Mouse (Mus musculus) frontal cortex, postnatal 25 days (tissue): ENCODE data around the gene Ccdc121.
A peak's percentile ranks its signal among the peaks of the same experiment; 100 is the strongest.

Source experiments
- DNase-seq, 2 experiments: peaks; one replicate each; pipeline ENCODE4 v3.0.0; 2022; ENCODE audit warnings: low spot score in 2 of 2

Gene Ccdc121

GRCm38 (mm10) chr1:181511307-181511706 is at the start of gene Ccdc121:
Gene Ccdc121, minus strand, starts transcription at chr1:181511451.
- DNase-seq, result no peak

GRCm38 (mm10) chr1:181560325-181560724 is 49.1 kb upstream of the Ccdc121 start:
- no peak for DNase-seq

GRCm38 (mm10) chr1:181559655-181560054 is 48.4 kb upstream of the Ccdc121 start:
- DNase-seq, result no peak

DNA sequence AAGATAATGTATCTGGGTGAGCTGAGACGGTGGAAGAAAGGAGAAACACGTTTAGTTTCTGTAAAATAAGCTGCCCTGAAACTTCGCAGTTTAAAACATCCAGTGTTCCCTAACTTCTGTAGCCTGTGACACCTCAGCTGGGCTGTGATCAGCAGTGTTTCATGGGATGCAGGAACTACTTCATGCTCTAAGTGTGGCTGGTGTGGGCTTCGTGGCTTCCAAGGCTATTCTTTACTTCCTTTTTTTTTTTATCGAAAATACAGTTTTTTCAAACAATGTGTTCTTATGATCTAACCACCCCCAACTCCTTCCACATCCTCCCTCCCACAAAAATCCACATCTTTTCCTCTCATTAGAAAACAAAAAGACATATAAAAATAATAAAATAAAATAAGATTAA is 44.2 kb upstream of the Ccdc121 start:
- DNase-seq, result no peak

GRCm38 (mm10) chr1:181552533-181553410 is 41.5 kb upstream of the Ccdc121 start:
- DNase-seq, result no peak

DNA sequence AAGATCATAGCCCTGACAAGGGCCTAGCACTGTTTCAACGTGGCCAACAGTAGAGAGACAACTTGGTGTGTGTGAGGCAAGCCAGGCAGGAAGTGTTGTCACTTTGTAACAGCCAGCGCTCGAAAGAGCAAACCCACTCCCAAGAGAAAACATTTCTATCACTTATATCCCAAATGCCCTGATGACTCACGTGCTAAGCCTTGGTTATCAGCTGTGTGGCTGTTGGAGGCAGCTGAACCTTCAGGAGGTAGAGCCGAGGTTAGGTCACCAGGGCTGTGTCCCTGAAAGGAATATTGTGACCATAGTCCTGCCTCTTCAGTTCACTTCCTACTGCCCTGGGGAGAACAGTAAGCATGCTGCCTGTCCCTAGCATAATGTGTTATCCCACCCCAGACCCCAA is 39.6 kb upstream of the Ccdc121 start:
- no peak for DNase-seq

DNA sequence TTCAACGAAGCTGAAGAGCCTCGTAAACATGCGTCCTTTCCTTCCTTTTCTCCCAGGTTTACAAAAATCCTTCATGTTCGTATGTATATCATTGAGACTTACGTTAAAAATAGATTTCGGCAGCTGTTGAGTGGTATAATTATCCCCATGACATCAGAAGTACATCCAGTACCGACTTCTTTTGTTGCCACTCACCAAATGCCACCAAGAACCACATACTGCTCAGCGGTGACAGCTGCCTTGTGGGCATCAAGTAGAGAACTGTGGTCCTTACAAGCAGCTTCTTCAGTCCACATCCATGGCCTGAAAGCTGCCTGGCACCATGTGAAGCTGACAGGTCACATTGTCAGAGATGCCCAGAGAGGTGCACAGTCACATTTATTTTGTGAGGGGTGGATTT is 38.7 kb upstream of the Ccdc121 start:
- DNase-seq, result no peak

GRCm38 (mm10) chr1:181545044-181545772 is 34.0 kb upstream of the Ccdc121 start:
- peak; percentile 30 to 58 for DNase-seq

GRCm38 (mm10) chr1:181543711-181544383 is 32.6 kb upstream of the Ccdc121 start:
- DNase-seq, result no peak

DNA sequence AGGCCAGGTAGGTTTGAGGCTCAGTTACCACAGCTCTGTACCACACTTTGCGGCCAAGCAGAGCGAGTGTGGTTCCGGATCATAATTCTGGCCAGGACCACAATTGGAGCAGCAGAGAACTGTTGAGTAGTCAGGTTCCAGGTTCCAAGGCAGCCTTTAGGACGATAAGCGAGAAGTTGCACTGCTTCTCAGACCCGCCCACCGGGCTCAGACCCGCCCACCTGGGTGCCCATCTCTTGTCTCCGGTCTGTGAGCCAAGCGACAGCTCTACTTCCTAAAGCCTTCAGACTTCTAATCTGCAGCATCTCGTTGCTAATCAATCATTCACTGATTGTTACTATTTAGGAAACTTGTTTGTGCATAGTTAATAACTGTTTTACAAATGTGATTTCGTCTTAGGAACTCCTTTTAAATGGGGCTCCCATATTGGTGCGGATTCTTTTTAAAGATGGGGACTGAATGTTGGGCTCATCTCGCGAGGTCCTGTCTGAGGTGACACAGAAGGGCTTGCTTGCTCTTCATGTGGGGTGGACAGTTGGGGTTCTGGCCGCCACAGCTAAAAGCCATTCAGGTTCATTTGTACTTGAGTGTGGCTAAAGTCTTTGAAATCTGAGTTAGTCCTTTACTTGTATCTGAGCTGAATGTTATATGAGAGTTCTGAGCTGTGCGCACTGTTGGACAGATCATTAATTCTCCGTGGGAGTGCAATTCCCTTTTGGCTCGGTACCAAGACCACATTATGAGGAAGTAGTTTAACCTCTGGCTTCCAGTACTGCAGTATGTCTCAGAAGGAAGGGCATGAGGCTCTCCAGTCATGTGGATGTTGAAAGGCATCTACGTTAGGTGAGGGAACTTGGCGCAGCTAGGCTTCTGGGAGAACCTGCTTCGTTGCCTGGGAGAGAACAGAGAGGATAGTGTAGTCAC is 28.9 kb upstream of the Ccdc121 start:
- no peak for DNase-seq

- DNase-seq, result no peak
These were observed 26.6 kb upstream of the Ccdc121 start for GRCm38 (mm10) chr1:181537627-181538525.

DNA sequence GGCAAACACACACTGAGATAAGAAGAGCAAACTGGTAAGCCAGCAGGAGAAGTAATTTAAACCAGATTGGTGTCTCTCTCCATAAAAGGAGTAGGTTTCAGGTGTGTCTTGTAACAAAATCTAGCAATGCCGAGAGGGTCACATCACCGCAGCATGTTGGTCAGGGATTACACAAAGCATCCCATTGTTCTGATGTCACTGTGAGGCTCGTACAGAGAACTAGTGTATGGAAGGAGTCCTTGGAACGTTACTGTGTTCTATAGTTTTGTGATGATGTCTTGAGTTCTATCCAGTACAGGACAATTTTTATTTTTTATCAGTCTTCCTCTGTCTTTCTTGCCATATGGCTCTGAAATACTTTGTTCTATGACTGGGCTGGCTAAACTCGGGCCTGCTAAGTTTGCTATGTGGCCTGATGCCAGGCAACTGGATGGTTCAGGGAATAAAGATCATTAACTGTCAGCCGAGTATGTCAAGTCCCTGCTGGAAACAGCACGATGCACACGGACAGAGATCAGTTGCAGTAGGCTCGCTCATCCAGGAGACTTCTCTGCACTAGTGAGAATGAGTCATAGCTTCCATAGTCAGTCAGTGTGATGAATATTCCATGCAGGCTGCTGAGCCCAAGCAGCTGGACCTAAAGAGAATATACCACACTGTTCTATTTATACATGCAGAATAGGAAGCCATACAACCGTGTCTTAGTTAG is 24.1 kb upstream of the Ccdc121 start:
- DNase-seq, result peak in 1 of 2 experiments; percentile 35

DNA sequence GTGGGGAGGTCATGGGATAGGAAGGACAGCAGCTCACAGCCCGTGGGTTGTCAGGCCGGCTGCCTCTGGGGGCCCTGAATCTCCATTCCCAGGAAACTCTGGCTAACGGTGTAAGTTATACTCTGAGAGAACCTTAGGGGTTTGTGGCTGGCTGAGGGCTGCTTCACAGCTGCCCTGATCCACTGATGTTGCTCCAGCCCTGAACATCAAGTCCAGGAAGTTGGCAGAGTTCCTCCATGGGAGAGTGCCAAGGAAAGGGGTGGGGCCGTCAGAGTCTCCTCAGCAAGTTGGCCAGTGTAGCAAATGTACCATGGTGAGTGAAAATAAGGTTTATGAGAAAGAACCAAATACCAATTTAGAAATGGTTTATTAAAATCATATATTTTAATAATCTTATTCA is 18.1 kb upstream of the Ccdc121 start:
- DNase-seq, result no peak

- DNase-seq, result no peak
These were observed 14.7 kb upstream of the Ccdc121 start for GRCm38 (mm10) chr1:181525996-181526395.

GRCm38 (mm10) chr1:181523831-181524230 is 12.6 kb upstream of the Ccdc121 start:
- no peak for DNase-seq

- no peak for DNase-seq
These were observed 10.3 kb upstream of the Ccdc121 start for GRCm38 (mm10) chr1:181521401-181522091.

GRCm38 (mm10) chr1:181519137-181519536 is 7.9 kb upstream of the Ccdc121 start:
- no peak for DNase-seq

DNA sequence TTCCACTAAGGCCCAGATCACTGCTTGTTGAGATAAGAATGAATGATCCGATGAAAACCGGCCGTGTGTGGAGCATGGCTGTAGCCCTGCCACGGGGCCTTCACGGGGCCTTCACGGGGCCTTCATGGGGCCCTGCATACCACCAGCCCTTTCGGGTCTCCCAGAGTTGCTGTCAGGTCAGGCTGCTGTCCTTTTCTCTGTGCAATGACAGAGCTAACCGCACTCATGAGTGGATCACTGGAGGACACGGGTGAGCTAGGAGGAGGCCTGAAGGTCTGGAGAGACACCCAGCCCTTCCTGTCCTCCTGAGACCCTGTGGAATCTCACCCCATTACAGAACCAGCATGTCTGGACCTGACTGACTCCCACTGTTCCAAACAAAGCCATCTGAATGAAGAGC is 6.8 kb upstream of the Ccdc121 start:
- DNase-seq, result no peak
